20 mouse cellular contexts compared by ENCODE assay signal in the genomic region with DNA sequence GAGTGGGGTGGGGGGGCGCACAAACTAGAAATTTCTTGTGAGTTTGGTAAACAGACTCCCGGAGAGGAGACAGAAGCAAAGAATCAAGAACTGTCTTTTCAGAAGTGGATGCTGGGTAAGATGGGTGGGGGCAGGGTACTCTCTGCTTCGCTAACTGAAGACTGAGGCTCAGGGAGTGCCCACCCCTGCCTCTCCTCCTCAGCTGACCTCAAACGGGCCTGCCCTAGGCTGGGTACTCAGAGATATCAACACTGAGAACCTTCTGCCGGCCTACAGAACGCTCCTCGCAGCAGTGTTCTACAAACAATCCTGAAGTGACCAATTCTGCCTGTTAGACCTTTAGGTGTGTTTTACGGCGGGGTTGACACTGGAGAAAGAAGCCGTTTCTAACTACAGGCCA. TPM values are rescaled to one million over a fixed set of nuclear protein-coding genes. Genes with fewer than 3 reads are reported as not detected.
DNase-seq lines count a peak whose midpoint lies in the region; ATAC-seq and TF ChIP-seq lines count a peak whose summit lies in the region.
"Had no signal": no experiment of that assay in that cellular context is flagged by ENCODE, and none has a peak within 500 bp of the region (broad histone marks: within the 10 kb centered on the region; RNA-seq: fewer than 3 reads in every experiment).

No protein-coding gene starts in this region.

- TF ChIP-seq EP300 in liver, embryonic 14.5 days (IDR thresholded peaks at IDR 0.05; ENCODE audit: low read depth), result no peak
- TF ChIP-seq EP300 in liver, postnatal 0 days (IDR thresholded peaks at IDR 0.05; ENCODE audit: low read depth), result no peak

- no peak overlapping the region for H3K27ac ChIP-seq in liver, embryonic 14.5 days
- H3K27ac ChIP-seq in liver, postnatal 0 days (ENCODE audit: low read depth), result no peak overlapping the region
- H3K27ac ChIP-seq in forebrain, embryonic 12.5 days, result no peak overlapping the region
- H3K27ac ChIP-seq in hindbrain, embryonic 16.5 days (ENCODE audit: low read depth, low read length), result no peak overlapping the region
- H3K27ac ChIP-seq in neural tube, embryonic 13.5 days (replicated peaks), result peak overlapping the region; percentile 84
- H3K27ac ChIP-seq: embryonic facial prominence, embryonic 10.5 days; heart, adult 2 months; stomach, embryonic 15.5 days had no signal

- H3K27me3 ChIP-seq in liver, embryonic 14.5 days (ENCODE audit: control insufficient read depth, insufficient read depth, low read length), result no peaks in the 10 kb centered on the region
- H3K27me3 ChIP-seq in liver, postnatal 0 days (ENCODE audit: insufficient read depth, low read length), result peaks cover 9% of the 10 kb centered on the region; the same call in 1 of the 2 replicates
- H3K27me3 ChIP-seq in forebrain, embryonic 12.5 days, result peaks cover 67% of the 10 kb centered on the region
- peaks cover 11% of the 10 kb centered on the region for H3K27me3 ChIP-seq in hindbrain, embryonic 16.5 days (replicated peaks; ENCODE audit: control insufficient read depth, insufficient read depth, low read length)
- peaks cover 96% of the 10 kb centered on the region for H3K27me3 ChIP-seq in neural tube, embryonic 13.5 days

- DNase-seq in liver, embryonic 14.5 days (ENCODE audit: low read depth in 3 of 3, low spot score in 3 of 3), result no peak
- no peak for DNase-seq in liver, postnatal 0 days
- no peak for DNase-seq in gastrocnemius, postnatal 25 days
- DNase-seq in cerebellum, adult 9-10 months, result no peak
- no peak for DNase-seq in heart, adult 18-20 months
- DNase-seq: adrenal gland, postnatal 10 days; cerebellum, adult 9-11 months; heart, adult 2 months; kidney, adult 11 months; kidney, postnatal 25 days; lung, postnatal 14 days; thymus, postnatal 25 days had no signal

- 0 out of 2 replicates have a peak, but pooled peaks have one; percentile 23 for ATAC-seq in liver, embryonic 14.5 days (ENCODE audit: insufficient read depth)
- ATAC-seq in liver, postnatal 0 days, result no peak
- 0 out of 2 replicates have a peak, but pooled peaks have one; percentile 6 for ATAC-seq in forebrain, embryonic 12.5 days (ENCODE audit: low FRiP score)
- no peak for ATAC-seq in hindbrain, embryonic 16.5 days
- peak; percentile 54; the same call in 1 of the 2 replicates for ATAC-seq in neural tube, embryonic 13.5 days (ENCODE audit: low read depth)

- H3K9me3 ChIP-seq in liver, embryonic 14.5 days (ENCODE audit: control insufficient read depth, low read length), result no peaks in the 10 kb centered on the region
- H3K9me3 ChIP-seq in liver, postnatal 0 days (ENCODE audit: low read length), result no peaks in the 10 kb centered on the region
- no peaks in the 10 kb centered on the region for H3K9me3 ChIP-seq in forebrain, embryonic 12.5 days
- H3K9me3 ChIP-seq in hindbrain, embryonic 16.5 days (ENCODE audit: control insufficient read depth, low read length), result no peaks in the 10 kb centered on the region
- no peaks in the 10 kb centered on the region for H3K9me3 ChIP-seq in neural tube, embryonic 13.5 days
- H3K9me3 ChIP-seq: embryonic facial prominence, embryonic 10.5 days; stomach, embryonic 15.5 days had no signal

- H3K4me2 ChIP-seq in liver, embryonic 14.5 days (ENCODE audit: low read depth), result no peak overlapping the region
- no peak overlapping the region for H3K4me2 ChIP-seq in liver, postnatal 0 days (ENCODE audit: low read depth, low read length)
- H3K4me2 ChIP-seq in forebrain, embryonic 12.5 days, result peak overlapping the region; percentile 40
- peak overlapping the region; percentile 53 for H3K4me2 ChIP-seq in hindbrain, embryonic 16.5 days (ENCODE audit: low read length)
- H3K4me2 ChIP-seq in neural tube, embryonic 13.5 days, result peak overlapping the region; percentile 44
- H3K4me2 ChIP-seq: stomach, embryonic 15.5 days had no signal

- H3K4me3 ChIP-seq in liver, embryonic 14.5 days (ENCODE audit: insufficient read depth in 1 of 2, low read depth in 2 of 2, low read length in 2 of 2), result no peak overlapping the region
- no peak overlapping the region for H3K4me3 ChIP-seq in liver, postnatal 0 days (ENCODE audit: low read depth, low read length)
- H3K4me3 ChIP-seq in forebrain, embryonic 12.5 days (replicated peaks), result no peak overlapping the region
- no peak overlapping the region; the same call in 1 of the 2 replicates for H3K4me3 ChIP-seq in hindbrain, embryonic 16.5 days (ENCODE audit: low read length)
- H3K4me3 ChIP-seq in neural tube, embryonic 13.5 days, result peak overlapping the region; percentile 9
- H3K4me3 ChIP-seq: embryonic facial prominence, embryonic 10.5 days; heart, adult 2 months; stomach, embryonic 15.5 days had no signal

- H3K9ac ChIP-seq in liver, embryonic 14.5 days (replicated peaks), result no peak overlapping the region
- H3K9ac ChIP-seq in liver, postnatal 0 days (replicated peaks), result no peak overlapping the region
- H3K9ac ChIP-seq in forebrain, embryonic 12.5 days, result no peak overlapping the region
- no peak overlapping the region for H3K9ac ChIP-seq in hindbrain, embryonic 16.5 days (ENCODE audit: low read depth, low read length)
- H3K9ac ChIP-seq in neural tube, embryonic 13.5 days, result peak overlapping the region; percentile 45; the same call in 1 of the 2 replicates
- H3K9ac ChIP-seq: stomach, embryonic 15.5 days had no signal

- 0 out of 4 replicates have a peak, but pooled peaks cover 0 to 2% of the 10 kb centered on the region in 2 experiments for H3K4me1 ChIP-seq in liver, embryonic 14.5 days (replicated peaks; ENCODE audit: control insufficient read depth in 2 of 2, insufficient read depth in 2 of 2, low read length in 1 of 2)
- H3K4me1 ChIP-seq in liver, postnatal 0 days (ENCODE audit: insufficient read depth), result no peaks in the 10 kb centered on the region
- H3K4me1 ChIP-seq in forebrain, embryonic 12.5 days, result peaks cover 16% of the 10 kb centered on the region
- H3K4me1 ChIP-seq in hindbrain, embryonic 16.5 days (ENCODE audit: control insufficient read depth, insufficient read depth, low read depth, low read length), result peaks cover 12% of the 10 kb centered on the region
- peaks cover 18% of the 10 kb centered on the region for H3K4me1 ChIP-seq in neural tube, embryonic 13.5 days (replicated peaks)
- H3K4me1 ChIP-seq: stomach, embryonic 15.5 days had no signal

- TF ChIP-seq CTCF in liver, embryonic 14.5 days (IDR thresholded peaks at IDR 0.05; ENCODE audit: low read depth), result no peak
- TF ChIP-seq CTCF in liver, postnatal 0 days (IDR thresholded peaks at IDR 0.05; ENCODE audit: low read depth), result no peak

- WGBS in liver, embryonic 14.5 days (ENCODE audit: insufficient replicate concordance), result 38% methylated on average over 10 of the region's 10 CpGs
- WGBS in liver, postnatal 0 days (ENCODE audit: insufficient replicate concordance), result 51% methylated on average over 10 of the region's 10 CpGs
- 58% methylated on average over 10 of the region's 10 CpGs for WGBS in forebrain, embryonic 12.5 days
- 59% methylated on average over 10 of the region's 10 CpGs for WGBS in hindbrain, embryonic 16.5 days
- 52% methylated on average over 10 of the region's 10 CpGs for WGBS in neural tube, embryonic 13.5 days

- no peaks in the 10 kb centered on the region for H3K36me3 ChIP-seq in liver, embryonic 14.5 days (replicated peaks; ENCODE audit: control insufficient read depth, insufficient read depth, low read depth)
- H3K36me3 ChIP-seq in liver, postnatal 0 days (replicated peaks; ENCODE audit: insufficient read depth, low read length), result no peaks in the 10 kb centered on the region
- no peaks in the 10 kb centered on the region for H3K36me3 ChIP-seq in forebrain, embryonic 12.5 days (replicated peaks)
- no peaks in the 10 kb centered on the region for H3K36me3 ChIP-seq in hindbrain, embryonic 16.5 days (ENCODE audit: control insufficient read depth, insufficient read depth, low read length)
- no peaks in the 10 kb centered on the region for H3K36me3 ChIP-seq in neural tube, embryonic 13.5 days
- H3K36me3 ChIP-seq: embryonic facial prominence, embryonic 10.5 days; stomach, embryonic 15.5 days had no signal

RNA-seq across cellular contexts. Expression of a gene that starts 50.6 kb away (rescaled TPM):
- 0.04 TPM in 1 of 2 replicates, not detected in the other for polyA plus RNA-seq in liver, embryonic 14.5 days (2012; rRNA removed)
- polyA plus RNA-seq in liver, embryonic 14.5 days (2014; fragmentation: Nextera tagmentation; extraction: Ambion mirVana), result not detected in 2 replicates
- 0.28 and 0.33 TPM in 2 replicates for polyA plus RNA-seq in liver, postnatal 0 days (2015; fragmentation: Nextera tagmentation; extraction: Ambion mirVana)
- 9.9 and 11.8 TPM in 2 replicates for polyA plus RNA-seq in forebrain, embryonic 12.5 days (2016; fragmentation: Nextera tagmentation; extraction: Ambion mirVana)
- 153 and 190 TPM in 2 replicates for polyA plus RNA-seq in hindbrain, embryonic 16.5 days (2015; fragmentation: Nextera tagmentation; extraction: Ambion mirVana)
- polyA plus RNA-seq in neural tube, embryonic 13.5 days (2015; fragmentation: Nextera tagmentation; extraction: Ambion mirVana), result 20.9 and 26.0 TPM in 2 replicates
- not detected for total RNA-seq in gastrocnemius, postnatal 25 days (2021)
- under 1 TPM in 1 of 2 experiments, not detected in 1; 0.18 TPM for total RNA-seq in heart, adult 18-20 months (2021)
- total RNA-seq: gastrocnemius, adult 18-20 months; heart, adult 2 months; heart, postnatal 25 days had no signal
- polyA plus RNA-seq: small intestine, adult 2 months had no signal

RNA-seq across cellular contexts. Expression of a gene that starts 52.4 kb away (rescaled TPM):
- 23.0 and 33.1 TPM in 2 replicates for polyA plus RNA-seq in liver, embryonic 14.5 days (2012; rRNA removed)
- 68.4 and 74.4 TPM in 2 replicates for polyA plus RNA-seq in liver, embryonic 14.5 days (2014; fragmentation: Nextera tagmentation; extraction: Ambion mirVana)
- polyA plus RNA-seq in liver, postnatal 0 days (2015; fragmentation: Nextera tagmentation; extraction: Ambion mirVana), result 107 and 113 TPM in 2 replicates
- polyA plus RNA-seq in forebrain, embryonic 12.5 days (2016; fragmentation: Nextera tagmentation; extraction: Ambion mirVana), result 29.2 and 29.9 TPM in 2 replicates
- 40.6 and 41.7 TPM in 2 replicates for polyA plus RNA-seq in hindbrain, embryonic 16.5 days (2015; fragmentation: Nextera tagmentation; extraction: Ambion mirVana)
- polyA plus RNA-seq in neural tube, embryonic 13.5 days (2015; fragmentation: Nextera tagmentation; extraction: Ambion mirVana), result 39.9 and 40.6 TPM in 2 replicates
- 1 to 10 TPM; 7.1 to 10.0 TPM for total RNA-seq in gastrocnemius, postnatal 25 days (2021)
- total RNA-seq in heart, adult 18-20 months (2021), result 10 to 100 TPM; 29.3 to 37.3 TPM

Comparison
In these comparisons a context has a peak if more than half of its experiments do, and no peak if none do; other contexts are left out.
1. ATAC-seq: peak in liver, embryonic 14.5 days (single experiment), forebrain, embryonic 12.5 days (single experiment) and neural tube, embryonic 13.5 days (single experiment); none in liver, postnatal 0 days (single experiment) and hindbrain, embryonic 16.5 days (single experiment).
2. H3K4me2 ChIP-seq: peak in forebrain, embryonic 12.5 days (single experiment), hindbrain, embryonic 16.5 days (single experiment) and neural tube, embryonic 13.5 days (single experiment); none in liver, embryonic 14.5 days (single experiment) and liver, postnatal 0 days (single experiment).